Mouse (Mus musculus) kidney, postnatal 10 days (tissue): ENCODE results near the gene Calcoco1.

Source experiments
- DNase-seq: peaks from one replicate; pipeline ENCODE4 v3.0.0; 2021; ENCODE audit warnings: mixed read lengths

The Calcoco1 gene

GRCm38 (mm10) chr15:102736127-102736944, 14.4 kb upstream of the Calcoco1 start:
- DNase-seq: peak; percentile 43

DNA sequence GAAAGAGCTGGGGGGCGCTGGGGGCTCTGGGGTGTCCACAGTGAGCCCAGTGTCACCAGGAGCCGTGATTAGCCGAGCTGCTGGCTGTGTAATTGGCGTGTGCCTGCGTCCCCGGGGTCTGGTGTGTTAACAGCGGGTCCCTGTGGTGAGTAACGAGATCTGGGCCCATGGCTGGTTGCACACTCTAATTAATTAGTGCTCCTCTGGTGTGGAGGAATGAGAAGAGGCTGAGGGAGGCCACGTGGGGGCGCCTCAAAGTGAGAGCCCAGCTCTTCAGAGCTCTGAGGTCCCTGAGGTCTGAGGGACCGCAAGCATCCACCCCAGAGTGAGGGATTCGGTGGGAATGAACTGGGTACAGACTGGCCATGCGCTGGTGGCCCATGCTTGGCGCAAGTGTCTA, 13.1 kb upstream of the Calcoco1 start:
- DNase-seq: peak; percentile 37

DNA sequence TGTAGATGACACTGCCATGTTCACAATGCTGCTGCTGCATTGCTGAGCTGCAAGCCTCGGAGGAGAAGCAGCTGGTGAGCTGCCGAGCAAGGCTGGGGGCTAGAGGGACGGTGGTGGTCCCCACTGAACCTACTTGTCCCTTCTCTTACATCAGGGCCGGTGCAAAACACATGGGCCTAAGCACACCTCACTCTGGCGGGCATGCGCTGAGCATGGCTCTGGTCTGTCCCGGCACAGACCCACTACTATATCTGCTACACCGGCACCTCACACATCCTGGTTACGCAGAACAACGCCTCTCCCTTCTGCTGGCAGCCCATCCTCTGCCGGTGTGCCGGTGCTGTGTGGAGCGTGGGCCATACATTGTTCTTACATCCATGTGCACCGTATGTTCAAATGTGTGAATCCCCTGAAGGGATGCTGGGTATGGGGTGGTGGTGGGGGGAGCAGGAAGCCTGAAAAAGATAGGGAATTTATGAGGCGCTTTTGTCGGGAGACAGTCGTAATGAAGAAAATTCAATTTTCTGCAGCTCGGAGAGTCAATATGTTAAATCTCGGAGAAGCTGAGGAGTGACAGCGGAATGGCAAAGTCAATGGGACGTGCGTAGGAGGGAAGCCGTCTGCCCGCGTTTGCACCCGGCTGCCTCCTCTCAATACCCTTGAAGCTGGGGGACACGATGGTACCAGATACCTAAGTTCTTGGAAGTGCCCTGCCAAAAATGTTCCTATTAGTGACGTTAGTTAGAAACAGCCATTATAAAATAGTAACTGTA, 12.0 kb upstream of the Calcoco1 start:
- no peak for DNase-seq

DNA sequence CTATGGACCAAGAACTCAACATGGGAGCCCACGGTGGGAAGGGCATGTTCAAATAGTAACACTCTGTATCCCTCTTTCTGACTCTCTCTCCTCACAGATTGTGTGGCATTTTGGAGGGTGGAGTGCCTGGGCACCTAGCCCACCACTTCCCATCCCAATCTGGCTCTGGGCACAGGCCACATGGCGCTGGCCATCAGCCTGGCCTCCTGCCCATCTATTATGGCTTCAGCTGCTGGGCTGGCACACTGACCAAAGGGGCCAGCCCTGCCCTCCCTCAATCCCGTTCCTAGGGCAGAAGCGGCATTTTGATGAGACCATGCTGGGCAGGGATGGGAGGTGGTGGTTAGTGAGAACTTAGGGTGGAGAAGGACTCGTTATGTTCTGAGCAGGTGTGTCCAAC, 11.3 kb upstream of the Calcoco1 start:
- DNase-seq: no peak

GRCm38 (mm10) chr15:102732406-102732805, 10.4 kb upstream of the Calcoco1 start:
- no peak for DNase-seq

DNA sequence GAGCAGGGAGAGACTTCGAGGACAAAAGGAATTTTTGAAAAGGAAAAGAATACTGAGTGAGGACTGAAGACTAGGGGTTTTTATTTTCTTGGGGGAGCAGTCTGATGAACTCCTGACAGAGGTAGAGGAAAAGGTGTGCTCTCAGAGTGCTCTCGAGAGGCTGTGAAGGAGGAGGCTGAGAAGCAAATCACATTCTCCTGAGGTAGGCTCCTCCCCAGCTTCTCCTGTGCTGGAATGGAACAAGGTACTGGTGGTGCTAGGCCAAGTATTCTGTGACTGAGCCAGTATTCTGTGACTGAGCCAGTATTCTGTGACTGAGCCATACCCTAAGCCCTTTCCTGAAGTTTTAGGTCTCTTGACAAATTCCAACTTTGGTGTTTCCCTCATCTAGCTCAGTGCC, 6.0 kb upstream of the Calcoco1 start:
- no peak for DNase-seq

DNA sequence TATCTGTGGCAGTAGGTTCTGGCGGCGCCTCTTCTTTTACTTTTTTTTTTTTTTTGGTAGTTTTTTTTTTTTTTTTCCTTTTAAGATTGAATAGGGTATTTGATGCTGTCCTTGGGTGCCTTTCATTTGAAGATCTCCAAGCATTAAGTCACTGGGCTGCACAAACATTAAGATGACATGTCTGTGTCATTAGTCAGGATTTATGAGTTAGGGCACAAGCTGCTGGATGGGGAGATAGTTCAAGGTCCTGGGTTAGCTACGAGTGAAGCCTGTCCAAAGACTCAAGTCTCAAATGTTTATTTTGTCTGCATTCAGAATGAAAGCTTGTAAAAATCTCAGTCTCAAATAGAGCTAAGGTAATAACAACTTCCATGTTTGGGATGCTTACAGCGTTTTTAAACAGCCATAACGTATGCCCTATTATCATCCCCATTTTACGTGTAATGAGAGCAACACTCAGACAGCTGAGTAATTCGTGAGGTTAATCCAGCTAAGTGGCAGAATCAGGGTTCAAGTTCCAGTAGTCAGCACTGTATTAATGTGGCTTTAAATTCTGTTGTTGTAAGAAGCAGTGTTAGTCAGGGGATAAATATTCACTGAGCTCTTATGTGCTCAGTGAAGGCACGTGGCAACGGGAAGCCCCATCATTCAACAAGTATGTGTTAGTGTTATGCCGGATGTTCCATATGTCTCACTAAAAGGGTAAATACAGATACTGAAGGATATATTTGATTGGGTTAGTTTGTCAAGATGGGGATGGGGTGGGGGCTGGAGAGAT, 1.6 kb upstream of the Calcoco1 start:
- no peak for DNase-seq

DNA sequence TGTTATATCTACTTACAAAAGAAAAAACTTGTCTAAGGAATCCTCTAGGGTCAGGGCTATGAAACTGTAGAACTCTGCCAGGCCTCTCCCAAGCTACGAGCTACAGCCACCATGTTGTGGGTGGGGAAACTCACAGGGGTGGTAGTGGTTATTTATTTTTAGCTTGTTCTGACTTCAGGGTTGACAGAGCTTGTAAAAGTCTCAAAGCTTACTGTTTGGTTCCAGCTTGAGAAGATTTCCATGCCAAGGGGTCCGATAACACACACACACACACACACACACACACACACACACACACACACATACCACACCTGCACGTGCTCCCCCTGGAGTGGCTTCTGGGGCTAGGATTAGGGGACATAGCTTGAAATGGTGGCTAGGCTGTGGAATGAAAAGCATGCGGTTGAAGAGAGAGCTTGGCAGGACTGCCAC, 538 bp upstream of the Calcoco1 start:
- DNase-seq: peak; percentile 42

DNA sequence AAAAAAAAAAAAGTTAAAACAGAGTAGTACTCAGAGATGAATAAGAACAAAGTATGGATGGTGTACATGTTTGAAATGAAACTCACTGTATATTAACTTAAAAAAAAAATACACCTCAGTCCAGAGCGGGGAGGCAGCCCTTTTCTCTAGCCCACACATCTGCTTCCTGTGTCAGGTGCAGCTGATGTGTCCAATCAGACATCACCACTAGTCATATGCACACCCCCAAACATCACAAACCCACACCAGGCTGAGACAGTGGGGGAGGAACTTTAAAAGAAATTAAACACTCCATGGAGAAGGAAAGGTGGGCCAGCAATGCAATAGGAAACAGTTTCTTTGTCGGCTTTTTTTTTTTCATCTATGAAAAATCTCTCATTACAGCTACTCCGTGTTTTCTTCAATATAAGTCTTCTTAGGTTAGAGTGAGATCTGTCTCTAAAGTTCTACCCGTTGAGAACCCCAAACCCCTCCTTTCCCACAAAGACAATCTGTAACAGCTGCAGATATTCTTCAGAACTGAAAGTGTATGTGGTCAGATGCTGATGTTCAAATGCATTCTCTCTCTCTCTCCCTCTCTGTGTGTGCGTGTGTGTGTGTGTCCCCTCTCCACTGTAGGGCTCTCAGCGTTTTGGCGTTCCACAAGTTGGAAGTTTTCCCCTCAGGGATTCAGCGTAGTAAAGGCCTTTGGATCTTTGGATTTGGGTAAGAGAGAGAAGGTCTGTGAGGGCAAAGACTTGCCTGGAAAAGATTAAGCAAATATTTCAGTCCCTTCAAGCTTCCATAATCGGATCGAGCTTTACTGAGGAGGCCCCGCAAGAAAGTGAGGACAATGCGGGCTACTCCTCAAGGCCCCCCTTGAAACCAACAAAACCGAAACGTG, 721 bp downstream of the Calcoco1 start:
- DNase-seq: no peak

DNA sequence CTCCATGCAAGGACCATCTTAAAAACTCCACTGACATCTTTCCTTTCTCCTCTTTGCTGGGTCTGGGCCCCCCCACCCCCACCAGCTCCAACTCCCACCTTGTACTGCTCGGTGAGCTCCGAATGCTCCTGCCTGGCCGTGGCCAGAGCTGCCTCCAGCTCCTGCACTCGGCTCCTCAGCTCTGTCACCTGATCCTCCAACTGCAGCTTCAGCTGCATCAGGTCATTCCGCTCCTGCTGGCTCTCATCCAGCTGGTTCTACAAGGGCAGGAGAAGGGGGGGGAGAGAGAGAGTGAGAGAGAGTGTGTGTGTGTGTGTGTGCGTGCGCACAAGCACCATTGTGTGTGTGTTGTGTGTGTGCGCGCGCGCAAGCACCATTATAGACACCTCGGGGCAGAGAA, 5.8 kb downstream of the Calcoco1 start:
- peak; percentile 76 for DNase-seq

- no peak for DNase-seq
Observed at GRCm38 (mm10) chr15:102707736-102708269, 14.2 kb downstream of the Calcoco1 start.

DNA sequence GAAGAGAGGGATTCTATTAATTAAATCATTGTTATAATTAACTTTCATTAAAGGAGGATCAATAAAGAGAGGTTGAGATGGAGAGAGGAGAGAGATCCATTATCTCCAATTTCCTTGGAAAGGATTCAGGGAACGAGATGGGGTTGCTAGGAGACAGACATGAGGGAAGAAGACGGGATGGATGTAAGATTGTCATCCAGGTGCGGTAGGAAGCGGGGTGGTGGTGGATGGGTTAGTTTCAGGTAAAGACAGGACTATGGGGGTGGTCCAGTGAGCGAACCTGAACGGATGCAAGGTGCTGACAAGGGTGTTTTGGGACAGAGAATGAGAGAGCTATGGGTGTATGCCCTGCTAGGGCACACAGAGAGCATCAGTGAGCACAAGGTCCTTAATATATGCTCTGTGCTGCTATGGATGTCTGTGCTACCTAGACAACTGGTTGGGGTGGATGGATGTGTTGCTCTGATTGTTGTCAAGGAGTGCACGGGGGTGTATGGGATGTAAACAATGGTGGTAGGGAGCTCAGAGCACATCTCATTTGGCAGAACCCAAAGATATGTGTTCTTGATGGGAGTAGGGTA, 16.0 kb downstream of the Calcoco1 start:
- DNase-seq: no peak

DNA sequence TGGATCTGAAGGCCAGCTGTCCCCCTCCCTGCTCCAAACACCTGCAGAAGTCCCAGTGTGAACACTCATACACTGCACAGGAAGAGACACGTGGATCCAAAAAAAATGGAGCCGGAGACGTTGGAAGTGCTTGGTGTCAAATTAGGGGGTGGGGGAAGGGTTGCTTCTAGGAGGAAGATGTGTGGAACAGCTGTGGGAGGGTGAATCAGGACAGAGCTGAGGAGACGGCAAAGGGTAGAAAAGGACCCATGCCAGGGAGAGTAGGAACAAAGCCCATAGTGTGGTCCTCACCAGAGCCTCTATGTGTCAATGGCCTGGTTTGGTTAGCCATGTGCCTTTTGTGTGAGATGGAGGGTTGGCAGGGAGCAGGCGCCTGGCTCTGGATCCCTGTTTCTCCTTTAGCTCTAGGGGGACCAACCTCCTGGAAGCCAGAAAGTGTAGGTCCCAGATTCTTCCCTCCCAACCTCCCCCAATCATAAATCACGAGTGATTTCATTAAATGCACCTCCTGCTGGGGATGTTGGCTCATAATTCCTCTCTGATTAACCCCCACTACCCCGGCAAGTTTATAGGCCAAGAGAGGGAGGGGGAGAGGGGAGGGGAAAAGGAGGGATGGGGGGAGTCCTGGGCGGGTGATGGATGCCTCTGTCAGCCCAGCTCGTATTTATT, 16.6 kb downstream of the Calcoco1 start:
- no peak for DNase-seq

DNA sequence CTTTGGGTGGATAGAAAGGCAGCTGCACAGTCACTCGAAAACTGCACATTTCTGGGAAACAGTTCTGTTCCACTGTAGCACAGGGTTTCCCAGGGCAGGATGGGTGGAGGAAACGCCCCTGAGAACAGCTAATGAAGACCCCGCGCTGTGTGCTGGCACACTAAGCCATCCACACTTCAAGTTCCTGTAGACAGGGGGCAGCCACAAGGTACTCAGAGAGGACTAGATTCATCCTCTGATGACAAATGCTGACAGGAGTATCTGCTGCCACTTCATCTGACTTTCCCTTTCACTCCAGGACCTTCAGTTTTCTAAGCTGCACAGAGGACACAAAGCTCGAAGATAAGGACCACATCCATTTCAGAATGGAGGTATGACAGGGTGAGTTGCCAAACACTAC, 17.2 kb downstream of the Calcoco1 start:
- no peak for DNase-seq

- DNase-seq: no peak
Observed at GRCm38 (mm10) chr15:102702972-102703371, 19.0 kb downstream of the Calcoco1 start.

GRCm38 (mm10) chr15:102698193-102698592, 23.8 kb downstream of the Calcoco1 start:
- peak; percentile 90 for DNase-seq

GRCm38 (mm10) chr15:102696899-102697298, 25.1 kb downstream of the Calcoco1 start:
- no peak for DNase-seq

- peak; percentile 82 for DNase-seq
Observed at GRCm38 (mm10) chr15:102693600-102693999, 28.4 kb downstream of the Calcoco1 start.

DNA sequence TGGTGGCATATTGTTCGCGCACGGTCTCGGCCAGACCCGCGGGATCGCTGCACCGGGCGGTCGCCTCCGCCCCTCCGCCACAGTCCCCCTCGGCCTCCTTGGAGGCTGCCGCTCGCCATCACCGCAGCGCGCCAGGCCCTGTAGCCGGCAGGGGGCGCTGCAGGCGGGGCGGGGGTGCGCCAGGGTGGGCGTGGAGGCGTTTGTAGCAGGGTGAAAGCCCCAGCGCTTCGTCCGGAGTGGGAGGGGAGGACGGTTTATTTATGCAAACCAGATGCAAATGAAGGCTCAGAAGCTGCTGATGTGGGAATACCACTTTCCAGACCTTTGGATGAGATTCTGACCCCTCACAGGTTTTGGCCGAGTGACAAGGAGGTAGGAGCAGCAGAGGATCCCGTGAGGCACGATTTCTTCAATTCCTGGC, 29.0 kb downstream of the Calcoco1 start:
- DNase-seq: peak; percentile 79

DNA sequence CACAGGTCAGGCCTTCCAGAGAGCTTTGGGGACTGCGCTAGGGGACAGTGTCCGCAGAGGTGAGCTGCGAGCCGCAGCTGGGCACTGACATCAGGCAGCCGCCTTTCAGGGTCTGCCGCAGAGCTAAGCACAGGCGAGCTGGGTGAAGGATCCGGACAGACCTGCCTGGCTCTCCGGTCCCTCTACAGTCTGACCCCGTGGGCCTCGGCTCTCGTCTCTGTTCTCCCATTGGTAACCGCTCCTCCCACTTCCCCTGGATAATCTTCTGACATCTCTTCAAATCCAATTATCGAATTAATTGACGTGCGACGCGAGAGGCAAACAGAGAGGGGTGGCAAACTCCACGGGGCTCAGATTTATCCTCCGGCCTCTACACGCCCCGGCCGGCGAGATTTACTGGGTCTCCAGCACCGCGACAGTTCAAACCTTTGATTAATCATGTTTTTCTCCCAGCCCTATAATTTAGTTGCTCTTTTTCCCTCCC, 29.6 kb downstream of the Calcoco1 start:
- DNase-seq: no peak

GRCm38 (mm10) chr15:102685791-102686190, 36.2 kb downstream of the Calcoco1 start:
- no peak for DNase-seq
